Mouse (Mus musculus) urinary bladder, postnatal 36 days (tissue): ENCODE results near the gene Psma3.
"Not testable (repeated sequence)": the region's sequence is repeated elsewhere in the genome, so short reads cannot be mapped to it uniquely, and the experiment has no call there.

Experiments
- DNase-seq, 2 experiments: peaks; one replicate each; pipeline ENCODE4 v3.0.0; 2022; ENCODE audit warnings: low spot score in 2 of 2, mixed read lengths in 1 of 2

Gene Psma3

DNA sequence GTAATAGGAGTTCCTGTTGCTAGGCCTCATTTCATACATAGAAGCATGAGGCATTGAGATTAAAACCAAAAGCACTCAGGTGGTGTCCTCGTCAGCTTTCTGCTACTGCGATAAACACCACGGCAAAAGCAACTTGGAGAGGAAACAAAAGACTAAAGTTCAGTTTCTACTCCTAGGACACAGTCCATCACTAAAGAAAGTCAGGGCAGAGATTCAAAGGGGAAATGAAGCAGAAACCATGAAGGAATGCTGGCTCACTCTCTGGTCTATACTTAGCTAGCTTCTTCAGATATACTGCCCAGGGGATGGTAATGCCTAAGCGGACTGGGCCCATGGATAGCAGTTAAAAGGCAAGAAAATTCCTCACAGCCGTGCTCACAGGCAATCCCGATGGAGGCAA, 27.0 kb downstream of the Psma3 start:
- DNase-seq, result no peak

DNA sequence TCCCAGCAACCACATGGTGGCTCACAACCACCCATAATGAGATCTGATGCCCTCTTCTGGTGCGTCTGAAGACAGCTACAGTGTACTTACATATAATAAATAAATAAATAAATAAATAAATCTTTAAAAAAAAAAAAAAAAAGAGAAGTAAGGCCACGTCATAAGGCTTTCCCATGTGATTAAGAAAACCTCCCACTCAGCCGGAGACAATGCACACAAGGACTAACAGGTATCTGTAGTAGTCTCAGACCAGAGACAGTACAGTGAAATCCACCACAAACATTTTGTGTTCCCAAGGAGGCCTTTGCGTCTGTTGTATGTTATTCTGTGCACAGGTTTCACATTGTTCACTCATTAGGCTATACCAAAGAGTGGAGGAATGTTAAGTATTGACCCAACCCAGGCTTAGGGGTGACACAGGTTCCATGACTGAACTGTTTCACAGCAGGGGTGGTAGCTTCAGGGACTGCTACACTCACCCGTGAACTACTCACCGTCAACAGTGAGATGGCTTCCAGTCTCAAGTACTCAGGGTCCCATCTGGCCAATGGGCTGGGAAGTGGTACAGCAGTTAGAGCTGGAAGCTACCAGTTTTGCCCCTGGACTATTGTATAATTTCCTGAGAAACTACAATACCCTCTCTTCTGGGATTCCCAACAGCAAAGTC, 29.5 kb downstream of the Psma3 start:
- DNase-seq, result no peak

DNA sequence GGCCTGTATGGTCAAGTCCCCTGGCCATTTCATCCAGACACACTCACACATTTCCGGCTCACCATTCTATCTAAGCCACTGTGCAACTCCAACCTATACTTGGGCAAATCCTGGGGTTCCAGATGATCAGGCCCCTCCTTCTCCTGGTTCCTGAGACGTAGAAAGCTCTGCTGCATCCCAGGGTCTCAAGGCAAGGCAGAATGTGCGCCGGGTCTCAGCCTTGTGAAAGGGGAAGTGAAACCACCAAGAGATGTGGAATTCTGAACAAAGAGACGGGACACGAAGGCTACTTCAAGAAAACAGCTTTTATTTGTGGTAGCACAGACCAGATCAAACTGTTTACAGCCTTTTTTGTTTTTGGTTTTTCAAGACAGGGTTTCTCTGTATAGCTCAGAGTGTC, 31.7 kb downstream of the Psma3 start:
- DNase-seq, result no peak

DNA sequence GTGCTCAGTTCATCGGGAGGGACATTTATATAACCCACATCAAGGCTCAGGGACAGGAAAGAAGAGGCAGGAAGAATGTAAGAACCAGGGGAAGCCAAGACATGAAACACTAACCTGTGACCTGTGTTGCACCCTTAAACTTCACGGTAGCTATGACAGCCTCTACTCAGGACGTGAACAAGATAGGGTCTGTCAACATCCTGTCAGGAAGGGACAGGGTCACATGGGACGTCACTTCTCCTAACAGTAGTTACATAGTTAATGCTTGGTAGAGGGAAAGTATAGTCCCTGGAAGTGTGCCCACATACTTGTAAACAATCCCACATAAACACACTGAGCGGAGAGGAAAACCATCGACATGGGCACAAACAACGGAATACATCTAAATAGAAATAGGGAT, 32.5 kb downstream of the Psma3 start:
- DNase-seq, result no peak

DNA sequence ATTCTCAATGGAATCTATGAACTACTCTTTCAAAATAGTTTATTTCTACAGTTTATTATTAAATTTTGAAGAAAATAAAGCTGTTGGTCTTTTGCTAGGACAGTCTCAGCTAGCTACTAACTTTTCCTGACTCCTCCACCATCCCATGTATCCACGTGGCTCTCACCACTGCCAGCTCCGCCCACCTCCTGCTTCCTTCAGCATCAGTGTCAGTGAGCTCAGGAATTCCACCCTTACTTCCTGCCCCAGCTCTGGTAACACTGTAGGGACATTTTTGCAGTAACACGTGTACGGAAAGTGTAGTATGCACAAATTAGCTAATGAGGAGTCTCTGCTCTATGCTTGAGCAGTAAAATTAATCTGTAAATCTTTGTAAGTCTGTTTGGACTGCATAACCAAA, 35.3 kb downstream of the Psma3 start:
- DNase-seq, result peak in 1 of 2 experiments; percentile 22

DNA sequence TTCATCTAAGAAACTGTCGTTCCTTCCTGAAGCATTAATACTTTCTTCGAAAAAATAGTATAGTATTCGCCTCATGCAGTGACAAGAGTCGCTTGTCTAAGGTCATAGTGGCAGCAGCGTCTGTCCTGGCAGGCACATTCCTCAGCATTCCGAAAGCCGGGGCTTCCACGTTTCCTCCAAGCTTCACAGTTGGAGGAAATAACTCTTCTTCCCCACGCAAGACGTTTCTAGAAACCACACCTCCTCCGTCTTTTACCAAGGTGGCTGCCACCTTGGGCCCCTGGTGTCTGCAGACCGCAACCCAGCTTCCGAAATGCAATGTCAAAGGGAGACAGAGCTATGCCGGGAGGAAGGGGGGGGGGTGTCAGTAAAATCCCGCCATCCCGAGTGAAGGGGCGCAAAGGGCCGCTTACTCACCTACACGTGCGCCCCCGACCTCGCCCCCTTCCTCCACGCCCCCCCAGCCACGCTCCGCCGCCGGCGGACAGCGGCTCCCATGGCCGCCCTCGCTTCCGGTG, 40.5 kb downstream of the Psma3 start:
- DNase-seq, result peak in 1 of 2 experiments; percentile 25

DNA sequence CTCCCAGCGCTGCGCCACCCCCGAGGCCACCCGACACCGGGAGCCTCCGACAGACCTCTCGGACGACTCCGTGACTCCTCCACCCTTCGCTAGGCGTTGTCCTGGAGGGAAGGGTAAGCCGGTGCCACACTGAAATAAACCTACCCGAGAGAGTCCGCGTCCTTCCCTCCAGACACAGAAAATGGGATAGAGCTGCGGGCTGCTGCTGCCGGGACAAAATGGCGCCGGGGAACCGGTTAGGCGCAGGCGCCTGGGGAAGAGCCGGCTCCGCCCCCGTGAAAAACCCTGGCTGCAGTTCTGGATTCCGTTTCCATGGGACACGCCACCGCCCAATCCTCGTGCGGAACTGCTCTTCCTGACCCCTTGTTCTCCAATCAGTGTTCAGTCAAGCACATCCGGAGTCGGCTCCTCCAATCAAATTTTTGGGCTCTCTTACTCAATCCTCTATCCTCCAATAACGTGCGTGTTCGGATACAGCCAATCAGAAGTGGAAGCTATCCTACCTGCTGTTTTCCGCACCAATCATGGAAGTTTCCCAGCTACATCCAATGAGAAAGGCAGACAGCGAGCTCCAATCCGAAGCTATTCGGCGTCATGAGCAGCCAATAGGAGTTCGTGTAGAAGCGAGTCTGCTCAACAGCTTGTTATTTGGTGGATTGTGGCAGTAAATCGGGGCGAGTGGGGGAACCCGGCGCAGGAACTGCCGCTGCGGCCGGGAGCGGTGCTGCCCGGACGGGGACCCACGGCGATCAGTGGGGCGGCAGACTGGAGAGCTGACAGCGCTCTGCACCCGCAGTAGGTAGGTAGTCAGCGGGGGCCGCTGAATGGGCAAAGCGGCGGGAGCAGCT, 41.2 kb downstream of the Psma3 start, which contains the start of gene Arid4a:
TSS of gene Arid4a (plus strand) at position 628 of the 848 bp plus-strand sequence.
- DNase-seq, result peak; percentile 93 to 95

DNA sequence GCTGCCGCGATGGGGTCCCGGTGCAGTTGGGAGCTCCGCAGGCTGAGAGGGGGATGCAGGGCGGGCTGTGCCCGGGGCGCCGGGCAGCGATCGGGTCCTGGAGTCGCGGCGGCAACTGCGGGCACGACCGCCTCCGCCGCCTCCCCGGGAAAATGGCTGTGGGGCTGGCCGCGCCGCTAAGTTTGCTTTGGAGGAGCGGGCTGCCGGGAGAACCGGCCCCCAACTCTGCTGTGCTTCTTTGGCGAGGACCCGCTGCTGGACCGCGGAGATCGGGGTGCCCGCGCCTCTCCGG, 41.7 kb downstream of the Psma3 start:
- no peak for DNase-seq

DNA sequence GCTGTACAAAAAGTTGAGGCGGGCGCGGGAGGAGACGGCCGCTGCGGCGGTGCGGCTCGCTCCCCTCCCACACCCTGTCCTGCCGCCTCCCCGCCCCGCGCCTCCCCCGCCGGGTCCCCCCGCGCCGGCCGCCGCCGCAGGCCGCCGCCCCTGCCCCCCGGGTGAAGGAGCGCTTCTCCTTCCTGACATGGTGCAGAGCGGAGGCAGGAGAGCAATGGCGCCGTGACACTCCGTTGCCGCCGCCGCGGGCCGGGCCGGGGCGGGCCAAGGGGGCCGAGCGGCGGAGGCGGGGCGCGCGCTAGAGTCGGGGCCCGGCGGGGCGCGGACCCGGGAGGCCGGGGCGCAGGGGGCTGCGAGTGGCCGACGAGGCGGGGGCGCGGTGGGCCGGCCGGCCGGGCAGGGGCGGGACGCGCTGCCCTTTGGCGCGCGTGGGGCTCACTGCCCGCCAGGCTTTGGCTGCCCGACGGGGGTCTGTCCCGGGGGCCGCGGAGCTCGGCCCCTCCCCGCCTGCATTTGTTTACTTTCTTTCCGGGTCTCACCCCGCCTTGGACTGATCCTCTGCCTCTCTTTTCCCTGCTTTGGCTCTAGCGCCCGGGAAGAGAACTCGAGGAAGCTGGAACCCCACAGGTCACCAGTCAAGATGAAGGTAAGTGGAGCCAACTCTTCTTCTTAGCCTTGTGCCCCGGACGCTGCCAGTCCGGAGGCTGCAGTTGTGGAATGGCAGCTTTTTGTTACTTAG, 42.3 kb downstream of the Psma3 start:
- peak; percentile 36 to 39 for DNase-seq

DNA sequence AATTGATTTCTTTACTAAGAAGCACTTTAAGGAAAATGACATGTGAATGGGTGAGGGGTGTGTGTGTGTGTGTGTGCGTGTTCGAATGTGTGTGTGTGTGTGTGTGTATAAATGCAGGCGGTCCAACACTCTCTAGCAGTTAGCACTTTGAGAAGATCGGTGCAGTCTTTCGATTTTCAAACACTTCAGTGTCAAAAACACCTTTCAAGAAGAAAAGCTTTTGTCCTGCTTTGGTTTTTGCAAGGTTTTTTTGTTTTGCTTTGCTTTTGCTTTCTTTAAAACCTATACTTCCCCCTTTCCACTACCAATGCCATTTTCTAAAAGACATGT, 42.8 kb downstream of the Psma3 start:
- no peak for DNase-seq

DNA sequence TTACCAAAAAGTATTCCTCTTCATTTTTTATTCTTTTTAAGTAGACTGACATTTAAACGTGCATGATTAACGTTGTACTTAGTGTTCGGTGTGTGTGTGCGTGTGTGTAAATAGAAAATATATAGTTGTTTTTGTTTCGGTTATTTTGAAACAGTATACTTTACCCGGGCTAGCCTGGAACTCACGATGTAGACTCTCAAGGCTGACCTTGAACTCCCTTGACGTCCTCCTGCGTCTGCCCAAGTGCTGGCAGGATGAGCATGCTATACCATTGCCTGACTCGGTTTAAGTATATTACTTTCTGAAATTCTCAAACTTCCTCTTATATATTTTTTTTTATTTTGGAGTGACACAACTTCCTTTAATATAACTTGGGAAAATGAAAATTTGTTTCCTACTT, 43.4 kb downstream of the Psma3 start:
- no peak for DNase-seq

DNA sequence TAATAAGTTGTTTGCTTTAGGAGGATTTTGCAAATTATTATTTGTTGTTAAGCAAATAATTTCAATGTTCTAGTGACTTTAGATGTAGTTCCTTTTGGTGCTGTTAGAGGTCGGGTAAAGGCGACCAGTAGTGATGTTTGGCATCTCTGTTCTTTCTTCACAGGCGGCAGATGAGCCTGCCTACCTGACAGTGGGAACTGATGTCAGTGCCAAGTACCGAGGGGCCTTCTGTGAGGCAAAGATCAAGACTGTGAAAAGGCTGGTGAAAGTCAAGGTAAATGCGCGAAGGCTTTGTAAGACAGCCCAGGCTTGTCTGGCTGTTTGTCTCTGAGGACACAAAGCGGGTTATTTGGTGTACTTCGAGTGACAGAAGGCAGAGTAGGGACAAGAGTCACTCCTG, 44.8 kb downstream of the Psma3 start:
- no peak for DNase-seq

DNA sequence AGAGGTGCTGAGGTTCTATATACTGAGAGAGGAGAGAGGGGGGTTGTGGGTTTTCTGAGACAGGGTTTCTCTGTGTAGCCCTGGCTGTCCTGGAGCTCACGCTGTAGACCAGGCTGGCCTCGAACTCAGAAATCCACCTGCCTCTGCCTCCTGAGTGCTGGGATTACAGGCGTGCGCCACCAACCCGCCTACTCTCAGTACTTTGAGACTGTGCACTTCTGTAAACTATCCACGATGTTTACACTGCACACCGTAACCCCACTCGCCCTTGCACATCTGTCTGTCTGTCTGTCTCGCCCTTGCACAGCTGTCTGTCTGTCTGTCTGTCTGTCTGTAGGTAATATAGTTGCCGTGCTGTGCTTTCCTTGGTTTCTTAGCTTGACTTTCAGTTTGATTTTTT, 50.0 kb downstream of the Psma3 start:
- DNase-seq, result no peak

DNA sequence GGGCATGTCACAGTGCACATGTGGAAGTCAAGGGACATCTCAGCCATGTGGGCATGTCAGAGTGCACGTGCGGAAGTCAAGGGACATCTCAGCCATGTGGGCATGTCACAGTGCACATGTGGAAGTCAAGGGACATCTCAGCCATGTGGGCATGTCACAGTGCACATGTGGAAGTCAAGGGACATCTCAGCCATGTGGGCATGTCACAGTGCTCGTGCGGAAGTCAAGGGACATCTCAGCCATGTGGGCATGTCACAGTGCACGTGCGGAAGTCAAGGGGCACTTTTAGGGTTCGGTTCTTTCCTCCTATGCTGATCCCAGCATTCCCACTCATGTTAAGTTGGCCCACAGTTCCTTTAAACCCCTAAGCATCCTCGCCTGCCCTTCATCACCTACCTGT, 53.8 kb downstream of the Psma3 start:
- not testable (repeated sequence) for DNase-seq

DNA sequence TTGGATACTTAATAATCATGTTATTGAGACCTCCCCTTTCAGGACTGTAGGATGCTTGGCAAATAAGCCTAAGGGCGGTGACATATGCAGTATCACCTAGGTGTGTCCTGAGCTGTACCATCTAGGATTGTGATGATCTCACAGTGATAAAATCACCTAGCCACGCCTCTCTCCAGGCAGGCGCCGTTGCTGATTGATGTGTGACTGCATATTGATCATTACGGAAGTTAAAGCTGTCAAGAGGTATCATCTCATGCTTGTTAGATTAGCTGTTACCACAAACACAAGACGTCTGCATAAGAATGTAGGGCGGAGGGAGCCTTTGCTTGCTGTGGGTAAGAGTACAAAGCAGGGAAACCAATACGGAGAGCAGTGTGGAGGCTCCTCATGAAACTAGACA, 55.8 kb downstream of the Psma3 start:
- DNase-seq, result no peak

DNA sequence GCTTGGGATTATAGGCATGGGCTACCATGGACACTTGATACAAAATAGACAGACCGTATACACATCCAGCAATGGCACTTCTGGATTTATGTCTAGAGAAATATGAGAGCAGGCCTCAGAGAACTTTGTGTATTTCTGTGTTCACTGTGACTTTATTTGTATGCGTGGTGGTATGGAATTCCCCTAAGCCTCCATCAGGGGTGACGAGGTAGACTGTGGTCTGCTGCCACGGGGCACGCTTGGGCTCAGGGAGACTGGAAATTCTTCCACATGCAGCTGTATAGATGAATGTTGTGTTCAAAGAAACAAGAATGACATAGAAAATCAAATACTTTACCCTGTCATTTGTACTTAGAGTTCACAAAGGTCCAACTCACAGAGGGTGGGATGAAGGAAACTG, 56.3 kb downstream of the Psma3 start:
- DNase-seq, result no peak

DNA sequence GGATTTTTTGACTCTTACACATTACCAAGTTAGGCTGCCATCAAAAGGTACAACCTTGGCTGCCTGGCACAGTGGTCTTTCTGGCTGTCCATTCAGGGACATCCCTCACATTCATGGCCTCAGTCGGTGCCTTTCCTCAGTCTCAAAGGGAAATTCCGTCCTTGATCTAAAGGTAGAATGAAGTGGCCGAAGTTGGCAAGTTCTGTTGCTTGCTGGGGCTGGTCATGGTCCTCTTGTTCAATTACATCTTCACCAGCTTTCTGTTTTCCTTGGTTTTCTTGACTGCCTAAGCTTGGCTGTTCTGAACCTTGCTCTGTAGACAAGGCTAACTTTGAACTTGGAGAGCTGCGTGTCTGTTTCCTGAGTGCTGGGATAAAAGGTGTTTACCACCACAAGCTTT, 61.4 kb downstream of the Psma3 start:
- DNase-seq, result no peak

DNA sequence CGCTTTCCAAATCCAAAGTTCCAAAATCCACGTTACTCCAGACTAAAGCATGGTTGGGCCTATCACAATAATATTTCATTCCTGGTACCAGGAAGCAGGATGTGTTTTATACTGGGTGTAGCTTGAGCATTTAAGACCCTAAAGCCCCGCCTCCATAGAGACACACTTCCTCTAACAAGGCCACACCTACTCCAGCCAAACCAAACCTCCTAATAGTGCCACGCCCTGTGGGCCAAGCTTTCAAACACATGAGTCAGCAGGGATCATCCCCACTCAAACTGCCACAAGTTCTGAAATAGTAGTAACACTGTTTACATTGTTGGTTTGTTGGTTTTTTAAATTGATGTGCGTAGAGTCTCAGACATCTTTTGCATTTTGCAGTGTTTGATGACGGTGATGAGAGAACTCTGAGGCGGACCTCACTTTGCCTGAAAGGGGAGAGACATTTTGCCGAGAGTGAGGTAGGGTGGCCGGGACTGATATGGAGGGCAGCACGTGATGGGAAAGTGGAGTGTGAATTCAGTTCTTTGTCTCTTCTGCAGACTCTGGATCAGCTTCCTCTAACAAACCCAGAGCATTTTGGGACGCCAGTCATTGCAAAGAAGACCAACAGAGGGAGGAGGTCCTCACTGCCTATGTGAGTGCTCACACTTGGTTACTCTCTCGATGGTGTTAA, 62.4 kb downstream of the Psma3 start:
- no peak for DNase-seq

DNA sequence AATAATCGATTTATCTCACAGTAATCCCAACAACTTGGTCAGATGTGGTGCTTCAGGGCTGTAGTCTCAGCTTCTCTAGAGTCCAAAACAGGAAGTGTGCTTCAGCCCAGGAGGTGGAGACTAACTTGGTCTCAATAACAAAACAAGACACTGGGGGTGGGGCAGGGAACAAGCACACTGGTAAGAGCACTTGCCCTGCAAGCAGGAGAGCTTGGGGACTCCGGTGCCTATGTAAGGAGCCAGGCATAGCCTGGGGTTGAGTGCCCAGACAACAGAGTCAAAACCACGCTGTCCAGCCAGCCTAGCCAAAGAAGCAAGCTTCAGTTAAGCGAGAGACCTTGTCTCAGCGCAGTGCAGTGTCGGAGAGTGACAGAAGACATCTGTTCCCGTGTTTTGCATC, 66.0 kb downstream of the Psma3 start:
- DNase-seq, result peak in 1 of 2 experiments; percentile 26

DNA sequence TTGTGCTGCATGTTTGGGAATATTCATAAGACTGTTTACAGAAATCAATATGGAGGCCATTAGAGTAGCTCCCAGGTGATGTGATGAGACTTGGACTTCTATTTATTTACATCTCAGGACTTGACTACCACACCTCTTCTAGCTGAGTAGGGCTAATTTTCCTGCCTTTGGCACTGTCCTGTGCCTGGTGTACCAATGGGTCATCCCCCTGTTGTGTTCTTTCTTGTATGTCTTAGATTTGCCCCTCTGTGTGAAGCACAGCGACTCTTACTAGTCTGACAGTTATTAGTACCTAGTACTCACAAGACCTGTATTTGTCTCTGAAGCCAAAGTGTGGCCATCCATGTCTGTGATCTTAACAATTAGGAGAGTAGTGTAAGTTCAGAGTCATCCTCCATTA, 68.0 kb downstream of the Psma3 start:
- no peak for DNase-seq

DNA sequence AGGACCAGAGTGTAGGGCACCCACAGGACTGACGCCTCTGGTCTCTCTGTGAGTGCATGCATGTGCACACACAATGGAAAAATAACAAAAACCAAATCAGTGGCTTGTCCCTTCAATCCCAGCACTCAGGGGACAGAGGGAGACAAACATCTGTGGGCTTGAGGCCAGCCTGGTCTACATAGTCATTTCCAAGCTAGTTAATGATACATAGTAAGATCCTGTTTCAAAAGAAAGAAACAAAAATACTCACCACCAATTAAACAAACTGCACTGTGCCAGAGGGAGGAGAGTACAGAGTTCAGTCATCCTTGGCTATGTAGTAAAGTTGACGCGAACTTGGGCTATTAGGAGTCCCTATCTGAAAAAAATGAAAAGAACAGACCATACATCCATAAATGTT, 69.2 kb downstream of the Psma3 start:
- no peak for DNase-seq

DNA sequence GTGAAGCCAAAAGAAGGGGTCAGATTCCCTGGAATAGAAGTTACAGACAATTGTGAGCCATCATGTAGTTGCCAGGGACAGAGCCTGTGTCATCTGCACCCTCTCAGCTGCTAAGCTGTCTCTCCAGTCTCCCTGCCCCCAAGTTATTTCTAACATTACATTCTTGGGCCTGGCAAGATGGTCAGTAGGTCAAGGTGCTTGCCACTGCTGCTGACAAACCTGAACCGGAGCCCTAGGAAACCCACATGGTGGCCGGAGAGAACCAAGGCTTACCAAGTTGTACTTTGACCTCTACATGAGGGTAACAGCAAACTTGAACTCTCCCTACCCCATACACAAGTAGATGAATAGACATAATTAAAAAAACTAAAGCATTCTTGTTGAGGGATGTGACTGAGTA, 70.1 kb downstream of the Psma3 start:
- DNase-seq, result no peak
